Comparison of ENCODE assay signal across 8 mouse cellular contexts in genomic region chr2:73484561-73485235, GRCm38 (mm10). TPM values are rescaled to one million over a fixed set of nuclear protein-coding genes. Genes with fewer than 3 reads are reported as not detected.
DNase-seq lines count a peak whose midpoint lies in the region; ATAC-seq and TF ChIP-seq lines count a peak whose summit lies in the region.

No protein-coding gene starts in this region.

- TF ChIP-seq CTCF in liver, adult 2 months (IDR thresholded peaks at IDR 0.05; ENCODE audit: low read depth, low read length), result no peak
- no peak for TF ChIP-seq CTCF in small intestine, adult 2 months (IDR thresholded peaks at IDR 0.05; ENCODE audit: extremely low read depth, insufficient read length, insufficient replicate concordance, low read depth, low read length)
- TF ChIP-seq CTCF in left cerebral cortex, adult 2 months (IDR thresholded peaks at IDR 0.05), result no peak

- 0 out of 2 replicates have a peak, but pooled peaks have one; percentile 14 for ATAC-seq in intestine, embryonic 15.5 days

- H3K79me2 ChIP-seq in liver, adult 2 months (ENCODE audit: control insufficient read depth, insufficient read depth, low read length), result peaks cover 7% of the 10 kb centered on the region; the same call in 1 of the 2 replicates

- H3K4me3 ChIP-seq in liver, adult 2 months (ENCODE audit: insufficient read depth, low read depth, low read length), result peak overlapping the region; percentile 28
- H3K4me3 ChIP-seq in embryonic facial prominence, embryonic 10.5 days, result peak overlapping the region; percentile 36
- 0 out of 2 replicates have a peak overlapping the region, but pooled peaks have one; percentile 6 for H3K4me3 ChIP-seq in intestine, embryonic 15.5 days (replicated peaks)
- peak overlapping the region; percentile 62 for H3K4me3 ChIP-seq in small intestine, adult 2 months (ENCODE audit: low read depth, low read length)
- H3K4me3 ChIP-seq in left cerebral cortex, adult 2 months, result no peak overlapping the region

- no peaks in the 10 kb centered on the region for H3K9me3 ChIP-seq in embryonic facial prominence, embryonic 10.5 days
- no peaks in the 10 kb centered on the region for H3K9me3 ChIP-seq in intestine, embryonic 15.5 days

- H3K9ac ChIP-seq in liver, adult 2 months (ENCODE audit: low read depth, low read length), result peak overlapping the region; percentile 25
- no peak overlapping the region for H3K9ac ChIP-seq in intestine, embryonic 15.5 days

- no peak for TF ChIP-seq POLR2A in liver, adult 2 months (IDR thresholded peaks at IDR 0.05; ENCODE audit: extremely low read depth, insufficient read depth, low read length)
- no peak for TF ChIP-seq POLR2A in small intestine, adult 2 months (IDR thresholded peaks at IDR 0.05; ENCODE audit: low read depth, low read length)

- no peaks in the 10 kb centered on the region for H3K27me3 ChIP-seq in liver, adult 2 months (ENCODE audit: control insufficient read depth, insufficient read depth, low read length)
- H3K27me3 ChIP-seq in embryonic facial prominence, embryonic 10.5 days (replicated peaks; ENCODE audit: low read depth, poor library complexity, severe bottlenecking), result no peaks in the 10 kb centered on the region
- H3K27me3 ChIP-seq in intestine, embryonic 15.5 days (replicated peaks), result no peaks in the 10 kb centered on the region
- no peaks in the 10 kb centered on the region for H3K27me3 ChIP-seq in small intestine, adult 2 months (ENCODE audit: control insufficient read depth, insufficient read depth, low read length)

- DNase-seq in liver, adult 2 months (ENCODE audit: extremely low read depth, low read depth, low spot score), result no peak
- DNase-seq in liver, result no peak
- DNase-seq in embryonic facial prominence, embryonic 10.5 days (ENCODE audit: low spot score), result peak; percentile 59
- no peak for DNase-seq in left cerebral cortex, adult 2 months (ENCODE audit: extremely low spot score in 1 of 2, low spot score in 2 of 2)
- no peak for DNase-seq in layer of hippocampus, adult 18-20 months (ENCODE audit: low spot score in 2 of 2)
- no peak for DNase-seq in left cerebral cortex, adult 8-10 months (ENCODE audit: low spot score in 2 of 2)

- H3K4me2 ChIP-seq in intestine, embryonic 15.5 days (replicated peaks), result peak overlapping the region; percentile 37

- 38% methylated on average over 15 of the region's 15 CpGs for WGBS in liver, adult 2 months
- 28% methylated on average over 15 of the region's 15 CpGs for WGBS in embryonic facial prominence, embryonic 10.5 days
- WGBS in intestine, embryonic 15.5 days, result 38% methylated on average over 15 of the region's 15 CpGs
- WGBS in small intestine, adult 2 months, result 65% methylated on average over 15 of the region's 15 CpGs

- H3K36me3 ChIP-seq in liver, adult 2 months (ENCODE audit: control insufficient read depth, insufficient read depth, low read length), result no peaks in the 10 kb centered on the region
- peaks cover 19% of the 10 kb centered on the region for H3K36me3 ChIP-seq in embryonic facial prominence, embryonic 10.5 days (replicated peaks)
- H3K36me3 ChIP-seq in intestine, embryonic 15.5 days, result no peaks in the 10 kb centered on the region
- H3K36me3 ChIP-seq in small intestine, adult 2 months (ENCODE audit: control insufficient read depth, insufficient read depth, low read length), result peaks cover 5% of the 10 kb centered on the region

- H3K4me1 ChIP-seq in liver, adult 2 months (ENCODE audit: control insufficient read depth, insufficient read depth, low read length), result peaks cover 3% of the 10 kb centered on the region; the same call in 1 of the 2 replicates
- peaks cover 70% of the 10 kb centered on the region for H3K4me1 ChIP-seq in embryonic facial prominence, embryonic 10.5 days
- peaks cover 18% of the 10 kb centered on the region for H3K4me1 ChIP-seq in intestine, embryonic 15.5 days (replicated peaks)
- peaks cover 5% of the 10 kb centered on the region; the same call in 1 of the 2 replicates for H3K4me1 ChIP-seq in small intestine, adult 2 months (ENCODE audit: control insufficient read depth, insufficient read depth, insufficient read length, low read length)

- intact Hi-C loops in left cerebral cortex, adult 2 months (cut with DNase I), result no loop called here

- H3K27ac ChIP-seq in liver, adult 2 months (replicated peaks; ENCODE audit: insufficient read depth, low read depth, low read length), result peak overlapping the region; percentile 55
- peak overlapping the region; percentile 88 for H3K27ac ChIP-seq in embryonic facial prominence, embryonic 10.5 days (replicated peaks)
- H3K27ac ChIP-seq in intestine, embryonic 15.5 days, result peak overlapping the region; percentile 66
- H3K27ac ChIP-seq in small intestine, adult 2 months (ENCODE audit: insufficient read depth, low read depth, low read length), result peak overlapping the region; percentile 87
- H3K27ac ChIP-seq in left cerebral cortex, adult 2 months, result no peak overlapping the region

RNA-seq across cellular contexts. Expression of gene Wipf1, which starts 44.8 kb away (rescaled TPM):
- 1.4 and 1.9 TPM in 2 replicates for total RNA-seq in liver, adult 2 months (2014; rRNA removed)
- 1.3 and 1.7 TPM in 2 replicates for polyA plus RNA-seq in liver, adult 2 months (2012; rRNA removed)
- polyA plus RNA-seq in embryonic facial prominence, embryonic 10.5 days (2016; fragmentation: Nextera tagmentation; extraction: Ambion mirVana), result 12.0 and 12.7 TPM in 2 replicates
- 9.5 and 10.1 TPM in 2 replicates for polyA plus RNA-seq in intestine, embryonic 15.5 days (2015; fragmentation: Nextera tagmentation; extraction: Ambion mirVana)
- 8.5 and 18.9 TPM in 2 replicates for polyA plus RNA-seq in small intestine, adult 2 months (2012; rRNA removed)
- 1 to 10 TPM; 7.4 to 7.9 TPM for total RNA-seq in left cerebral cortex, adult 2 months (2021)
- 10 to 100 TPM in 1 of 2 experiments, 1 to 10 TPM in 1; 9.6 to 11.7 TPM for total RNA-seq in layer of hippocampus, adult 18-20 months (2021)
- 10 to 100 TPM in 2 of 4 experiments, 1 to 10 TPM in 2; 9.3 to 16.6 (median 12.8) TPM for total RNA-seq in left cerebral cortex, adult 8-10 months (2022)
